Mouse (Mus musculus) cortical plate, adult 2 months (tissue): ENCODE measurements at regions not wholly inside any gene's neighbourhood (a gene's known extent, or its start where the extent isn't known, plus 50 kb on each side); places are given as distances from the start of the nearest gene placed in this dataset.

Experiments
- CTCF ChIP-seq: fragments of 200-500 bp; IDR thresholded peaks from 2 replicates; pipeline ENCODE4 v1.5.1; 2011; ENCODE audit warnings: mild to moderate bottlenecking, control low read depth, low read length; ENCODE audit not compliant: insufficient read depth; ENCODE audit errors: extremely low read depth
- POLR2A ChIP-seq: fragments of 200-500 bp; IDR thresholded peaks from 2 replicates; pipeline ENCODE4 v1.6.1; 2011; ENCODE audit warnings: mild to moderate bottlenecking, low read length, control low read depth; ENCODE audit not compliant: insufficient read depth; ENCODE audit errors: extremely low read depth

- TF ChIP-seq CTCF (no peak), POLR2A (no peak)
These were observed 195.2 kb downstream of the Enc1 start for GRCm38 (mm10) chr13:97435865-97436718.
